Mouse (Mus musculus) lung, postnatal 4 days (tissue): Measurements from ENCODE around the gene Mfap2.
A peak's percentile ranks its signal among the peaks of the same experiment; 100 is the strongest.

Experiments
- DNase-seq, 2 experiments: peaks; one replicate each; pipeline ENCODE4 v3.0.0; 2021

Mfap2 gene

GRCm38 (mm10) chr4:140988706-140989290 lies 21.4 kb upstream of the Mfap2 start:
- peak in 1 of 2 experiments; percentile 60 for DNase-seq

GRCm38 (mm10) chr4:140989447-140989846 lies 20.8 kb upstream of the Mfap2 start:
- no peak for DNase-seq

GRCm38 (mm10) chr4:140992215-140992614 lies 18.0 kb upstream of the Mfap2 start:
- DNase-seq = no peak

GRCm38 (mm10) chr4:140993846-140994245 lies 16.4 kb upstream of the Mfap2 start:
- no peak for DNase-seq

- DNase-seq = no peak
Measured at GRCm38 (mm10) chr4:140995811-140996210, 14.4 kb upstream of the Mfap2 start.

GRCm38 (mm10) chr4:140996812-140997211 lies 13.4 kb upstream of the Mfap2 start:
- DNase-seq = no peak

GRCm38 (mm10) chr4:141005983-141006382 lies 4.2 kb upstream of the Mfap2 start:
- DNase-seq = peak in 1 of 2 experiments; percentile 51

- peak; percentile 81 to 90 for DNase-seq
Measured at GRCm38 (mm10) chr4:141008028-141008427, 2.2 kb upstream of the Mfap2 start.

- DNase-seq = peak; percentile 67 to 78
Measured at GRCm38 (mm10) chr4:141010526-141010925, 308 bp downstream of the Mfap2 start.

- peak; percentile 58 to 78 for DNase-seq
Measured at GRCm38 (mm10) chr4:141010941-141011429, 767 bp downstream of the Mfap2 start.

- peak in 1 of 2 experiments; percentile 48 for DNase-seq
Measured at GRCm38 (mm10) chr4:141011556-141012328, 1.5 kb downstream of the Mfap2 start.

GRCm38 (mm10) chr4:141012558-141012957 lies 2.3 kb downstream of the Mfap2 start:
- DNase-seq = peak in 1 of 2 experiments; percentile 37

GRCm38 (mm10) chr4:141014114-141014513 lies 3.9 kb downstream of the Mfap2 start:
- no peak for DNase-seq

GRCm38 (mm10) chr4:141014856-141015255 lies 4.6 kb downstream of the Mfap2 start:
- no peak for DNase-seq

- DNase-seq = peak in 1 of 2 experiments; percentile 52
Measured at GRCm38 (mm10) chr4:141015356-141015755, 5.1 kb downstream of the Mfap2 start.

- DNase-seq = peak in 1 of 2 experiments; percentile 39
Measured at GRCm38 (mm10) chr4:141016311-141016710, 6.1 kb downstream of the Mfap2 start.

- DNase-seq = no peak
Measured at GRCm38 (mm10) chr4:141017657-141018436, 7.6 kb downstream of the Mfap2 start.

GRCm38 (mm10) chr4:141020220-141020619 lies 10.0 kb downstream of the Mfap2 start:
- no peak for DNase-seq

GRCm38 (mm10) chr4:141020811-141021613 lies 10.8 kb downstream of the Mfap2 start:
- DNase-seq = peak; percentile 85 to 93

GRCm38 (mm10) chr4:141021614-141021929 lies 11.4 kb downstream of the Mfap2 start:
- peak in 1 of 2 experiments; percentile 53 for DNase-seq

GRCm38 (mm10) chr4:141024052-141024451 lies 13.8 kb downstream of the Mfap2 start:
- no peak for DNase-seq

GRCm38 (mm10) chr4:141024992-141025391 lies 14.8 kb downstream of the Mfap2 start:
- DNase-seq = no peak
